Mouse (Mus musculus) G1E (cell line): Measurements from ENCODE around the gene Hivep3. TPM values are rescaled to one million over a fixed set of nuclear protein-coding genes. Genes with fewer than 3 reads are reported as not detected.

ENCODE experiments used
- ATAC-seq: 2 replicates; pipeline ENCODE4 v1.8.0; 2016; ENCODE audit warnings: mild to moderate bottlenecking; ENCODE audit not compliant: insufficient number of reproducible peaks, poor library complexity, low FRiP score, severe bottlenecking; ENCODE audit errors: extremely low read depth
- DNase-seq: peaks from one replicate; pipeline ENCODE4 v3.0.0; 2012; ENCODE audit warnings: low spot score
- H3K27me3 ChIP-seq: 2 replicates; pipeline ENCODE4 v1.6.1; 2012; ENCODE audit warnings: mild to moderate bottlenecking, low read length, inconsistent platforms; ENCODE audit not compliant: insufficient read depth
- H3K36me3 ChIP-seq: replicated peaks from 2 replicates; pipeline ENCODE3; 2012; ENCODE audit warnings: mild to moderate bottlenecking, inconsistent platforms
- H3K4me1 ChIP-seq: 2 replicates; pipeline ENCODE4 v1.6.1; 2012; ENCODE audit warnings: low read depth, low read length, inconsistent platforms, mixed read lengths; ENCODE audit not compliant: insufficient read depth
- H3K4me3 ChIP-seq: 2 replicates; pipeline ENCODE4 v1.5.1; 2012; ENCODE audit warnings: low read depth, mild to moderate bottlenecking, inconsistent platforms, low read length, moderate library complexity, mixed read lengths
- H3K9me3 ChIP-seq: replicated peaks from 2 replicates; pipeline ENCODE4 v1.6.1; 2012; ENCODE audit warnings: inconsistent platforms
- CTCF ChIP-seq: IDR thresholded peaks from 2 replicates; pipeline ENCODE4 v1.5.1; 2012; ENCODE audit warnings: low read depth, low read length, inconsistent platforms, mixed read lengths
- GATA1 ChIP-seq: IDR thresholded peaks from 2 replicates; pipeline ENCODE4 v1.6.1; 2012; ENCODE audit warnings: borderline replicate concordance, low read length, inconsistent platforms, mixed read lengths
- GATA2 ChIP-seq: IDR thresholded peaks from 2 replicates; pipeline ENCODE4 v1.6.1; 2012; ENCODE audit warnings: low read depth, low read length, inconsistent platforms, borderline replicate concordance
- POLR2AphosphoS5 ChIP-seq: IDR thresholded peaks from 2 replicates; pipeline ENCODE4 v1.6.1; 2012; ENCODE audit warnings: low read depth, low read length, inconsistent platforms; ENCODE audit not compliant: insufficient replicate concordance
- TAL1 ChIP-seq: conservative IDR thresholded peaks from 2 replicates; pipeline ENCODE4 v1.6.1; 2012; ENCODE audit warnings: low read depth, low read length, inconsistent platforms, mixed read lengths
- polyA plus RNA-seq: library from polyadenylated mRNA; stranded (reverse); fragments of >175 nt; gene quantifications from 2 replicates; pipeline ENCODE4 v1.2.3, GENCODE M21; 2012
- total RNA-seq, 2 experiments: library from RNA; stranded (forward) in 1 of 2; stranded (reverse) in 1 of 2; fragments of 200-1000 nt in 1 of 2; fragments of >200 nt in 1 of 2; fragmentation: Nextera tagmentation in 1 of 2; gene quantifications; 2 replicates each; pipeline ENCODE4 v1.2.3; 2014 to 2017

The Hivep3 gene
- total and polyA plus RNA-seq, 3 experiments: 0.49 TPM; not detected in 2

GRCm38 (mm10) chr4:120180535-120180934 lies 447.0 kb downstream of the Hivep3 start:
- no peak for TF ChIP-seq TAL1
- TF ChIP-seq CTCF: no peak
- no peak for TF ChIP-seq GATA2
- no peak for TF ChIP-seq GATA1
- TF ChIP-seq POLR2AphosphoS5: no peak
- no peaks in the 10 kb centered on the region for H3K36me3 ChIP-seq
- H3K9me3 ChIP-seq: peaks cover 84% of the 10 kb centered on the region
- no peak for DNase-seq
- no peaks in the 10 kb centered on the region for H3K4me1 ChIP-seq
- ATAC-seq: no peak
- no peaks in the 10 kb centered on the region for H3K27me3 ChIP-seq
- H3K4me3 ChIP-seq: no peak overlapping the region; the same call in 1 of the 2 replicates

GRCm38 (mm10) chr4:120184374-120184991 lies 450.9 kb downstream of the Hivep3 start:
- H3K4me1 ChIP-seq: no peaks in the 10 kb centered on the region
- DNase-seq (no peak), ATAC-seq (no peak)
- peaks cover 88% of the 10 kb centered on the region for H3K9me3 ChIP-seq
- H3K36me3 ChIP-seq: no peaks in the 10 kb centered on the region
- TF ChIP-seq TAL1 (no peak), GATA1 (no peak), GATA2 (no peak), POLR2AphosphoS5 (no peak), CTCF (no peak)
- no peak overlapping the region for H3K4me3 ChIP-seq
- H3K27me3 ChIP-seq: no peaks in the 10 kb centered on the region

- Histone ChIP-seq H3K4me1 (no peaks in the 10 kb centered on the region), H3K36me3 (no peaks in the 10 kb centered on the region), H3K9me3 (peaks cover 87% of the 10 kb centered on the region), H3K27me3 (no peaks in the 10 kb centered on the region), H3K4me3 (no peak overlapping the region)
- TF ChIP-seq TAL1 (no peak), GATA1 (no peak), POLR2AphosphoS5 (no peak), CTCF (no peak), GATA2 (no peak)
- DNase-seq: no peak
- ATAC-seq: no peak
Observed at GRCm38 (mm10) chr4:120186441-120186840, 452.9 kb downstream of the Hivep3 start.

GRCm38 (mm10) chr4:120186934-120187333 lies 453.4 kb downstream of the Hivep3 start:
- Histone ChIP-seq H3K4me1 (no peaks in the 10 kb centered on the region), H3K27me3 (no peaks in the 10 kb centered on the region), H3K4me3 (no peak overlapping the region), H3K9me3 (peaks cover 88% of the 10 kb centered on the region), H3K36me3 (no peaks in the 10 kb centered on the region)
- ATAC-seq (no peak), DNase-seq (no peak)
- TF ChIP-seq TAL1: no peak
- no peak for TF ChIP-seq GATA2
- TF ChIP-seq POLR2AphosphoS5: no peak
- TF ChIP-seq GATA1: no peak
- TF ChIP-seq CTCF: no peak

Other genes starting within 250 kb of the Hivep3 start
- not detected in 2 replicates for gene Rimkla, start 241.2 kb upstream of the Hivep3 start, total RNA-seq (2014; fragmentation: Nextera tagmentation)
- gene Rimkla, start 241.2 kb upstream of the Hivep3 start, total RNA-seq (2017): 0.06 TPM in 1 of 2 replicates, not detected in the other
- gene Rimkla, start 241.2 kb upstream of the Hivep3 start, polyA plus RNA-seq: not detected in 2 replicates
- gene Foxj3, start 196.8 kb upstream of the Hivep3 start, total RNA-seq (2014; fragmentation: Nextera tagmentation): 51.8 and 64.9 TPM in 2 replicates
- 22.7 and 27.0 TPM in 2 replicates for gene Foxj3, start 196.8 kb upstream of the Hivep3 start, total RNA-seq (2017)
- 12.5 and 14.7 TPM in 2 replicates for gene Foxj3, start 196.8 kb upstream of the Hivep3 start, polyA plus RNA-seq
- gene Frg2f1, start 194.3 kb upstream of the Hivep3 start, total RNA-seq (2014; fragmentation: Nextera tagmentation): 1.6 and 4.2 TPM in 2 replicates
- 1.9 and 3.4 TPM in 2 replicates for gene Frg2f1, start 194.3 kb upstream of the Hivep3 start, total RNA-seq (2017)
- gene Frg2f1, start 194.3 kb upstream of the Hivep3 start, polyA plus RNA-seq: 5.3 and 8.9 TPM in 2 replicates
- not detected in 2 replicates for gene Guca2a, start 96.1 kb upstream of the Hivep3 start, total RNA-seq (2014; fragmentation: Nextera tagmentation)
- gene Guca2a, start 96.1 kb upstream of the Hivep3 start, total RNA-seq (2017): not detected in 2 replicates
- not detected in 2 replicates for gene Guca2a, start 96.1 kb upstream of the Hivep3 start, polyA plus RNA-seq
- gene Guca2b, start 74.8 kb upstream of the Hivep3 start, total RNA-seq (2014; fragmentation: Nextera tagmentation): not detected in 2 replicates
- gene Guca2b, start 74.8 kb upstream of the Hivep3 start, total RNA-seq (2017): 0.33 TPM in 1 of 2 replicates, not detected in the other
- gene Guca2b, start 74.8 kb upstream of the Hivep3 start, polyA plus RNA-seq: not detected in 2 replicates